Mouse (Mus musculus) CH12.LX (cell line): Measurements from ENCODE around the gene Gas2. TPM values are rescaled to one million over a fixed set of nuclear protein-coding genes. Genes with fewer than 3 reads are reported as not detected.

Experiments
- DNase-seq: peaks from one replicate; pipeline ENCODE4 v3.0.0-alpha.2; 2013; ENCODE audit errors: extremely low read depth
- H3K27ac ChIP-seq: 2 replicates; pipeline ENCODE4 v1.5.1; 2012; ENCODE audit warnings: low read depth, mild to moderate bottlenecking, control low read depth, moderate library complexity; ENCODE audit not compliant: insufficient read depth
- H3K27me3 ChIP-seq: replicated peaks from 2 replicates; pipeline ENCODE3; 2012; ENCODE audit warnings: inconsistent platforms
- H3K36me3 ChIP-seq, 2 experiments: replicated peaks in 1 of 2; 2 replicates each; pipeline versions ENCODE3 to v1.6.1; 2012; ENCODE audit warnings: inconsistent platforms in 1 of 2, low read length in 1 of 2, mild to moderate bottlenecking in 1 of 2, mixed read lengths in 1 of 2, moderate library complexity in 1 of 2; ENCODE audit not compliant: control insufficient read depth in 1 of 2, insufficient read depth in 1 of 2
- H3K4me1 ChIP-seq, 2 experiments: 2 replicates each; pipeline ENCODE4 v1.6.1; 2012; ENCODE audit warnings: inconsistent platforms in 1 of 2, moderate library complexity in 1 of 2; ENCODE audit not compliant: insufficient read depth in 2 of 2, control insufficient read depth in 1 of 2
- H3K4me2 ChIP-seq: 2 replicates; pipeline ENCODE4 v1.6.1; 2012; ENCODE audit warnings: low read depth, mild to moderate bottlenecking, control low read depth; ENCODE audit not compliant: poor library complexity, insufficient read depth, severe bottlenecking
- H3K4me3 ChIP-seq, 3 experiments: fragments of 150-350 bp in 1 of 3; sonication (generic) in 1 of 3; replicated peaks in 1 of 3; 2 replicates each; pipeline versions ENCODE3 to v1.5.1; 2011 to 2012; ENCODE audit warnings: low read depth in 2 of 3, low read length in 2 of 3, mild to moderate bottlenecking in 2 of 3, moderate library complexity in 2 of 3, control low read depth in 1 of 3, improper control_type of control experiment in 1 of 3, inconsistent platforms in 1 of 3, mixed read lengths in 1 of 3; ENCODE audit not compliant: poor library complexity in 1 of 3
- H3K79me2 ChIP-seq: replicated peaks from 2 replicates; pipeline ENCODE4 v1.6.1; 2012; ENCODE audit warnings: mild to moderate bottlenecking, moderate library complexity; ENCODE audit not compliant: control insufficient read depth, poor library complexity, insufficient read depth, severe bottlenecking; ENCODE audit errors: extremely low read depth
- H3K9ac ChIP-seq: 2 replicates; pipeline ENCODE4 v1.6.1; 2012; ENCODE audit warnings: low read depth, mild to moderate bottlenecking, control low read depth, moderate library complexity; ENCODE audit not compliant: insufficient read depth
- H3K9me3 ChIP-seq: replicated peaks from 2 replicates; pipeline ENCODE3; 2012; ENCODE audit warnings: low read length, inconsistent platforms, mixed read lengths
- BHLHE40 ChIP-seq: IDR thresholded peaks from 2 replicates; pipeline ENCODE4 v1.6.1; 2011; ENCODE audit warnings: mild to moderate bottlenecking, low read depth, low read length, improper control_type of control experiment
- CTCF ChIP-seq, 2 experiments: IDR thresholded peaks in 1 of 2; conservative IDR thresholded peaks in 1 of 2; 2 replicates each; pipeline ENCODE4 v1.5.1; 2011 to 2012; ENCODE audit warnings: low read depth in 2 of 2, low read length in 2 of 2, improper control_type of control experiment in 1 of 2, inconsistent platforms in 1 of 2, mild to moderate bottlenecking in 1 of 2, moderate library complexity in 1 of 2
- IRF4 ChIP-seq: IDR thresholded peaks from 2 replicates; pipeline ENCODE4 v1.6.1; 2014; ENCODE audit warnings: low read depth, mild to moderate bottlenecking, inconsistent platforms, low read length, improper control_type of control experiment
- MAX ChIP-seq: IDR thresholded peaks from 2 replicates; pipeline ENCODE4 v1.6.1; 2011; ENCODE audit warnings: low read length, improper control_type of control experiment
- NELFE ChIP-seq: IDR thresholded peaks from 2 replicates; pipeline ENCODE4 v1.6.1; 2011; ENCODE audit warnings: low read depth, low read length, improper control_type of control experiment
- NRF1 ChIP-seq: IDR thresholded peaks from 2 replicates; pipeline ENCODE4 v1.6.1; 2014; ENCODE audit warnings: low read depth, mild to moderate bottlenecking, inconsistent platforms, low read length, improper control_type of control experiment, moderate library complexity
- RAD21 ChIP-seq: IDR thresholded peaks from 2 replicates; pipeline ENCODE4 v1.6.1; 2011; ENCODE audit warnings: low read depth, mild to moderate bottlenecking, low read length, improper control_type of control experiment, moderate library complexity
- SMC3 ChIP-seq: IDR thresholded peaks from 2 replicates; pipeline ENCODE4 v1.6.1; 2011; ENCODE audit warnings: low read depth, low read length, improper control_type of control experiment
- UBTF ChIP-seq: IDR thresholded peaks from 2 replicates; pipeline ENCODE4 v1.6.1; 2012; ENCODE audit warnings: low read depth, mild to moderate bottlenecking, inconsistent platforms, low read length, improper control_type of control experiment, moderate library complexity
- USF1 ChIP-seq: IDR thresholded peaks from 2 replicates; pipeline ENCODE4 v1.6.1; 2014; ENCODE audit warnings: low read depth, mild to moderate bottlenecking, inconsistent platforms, low read length, improper control_type of control experiment
- dilution Hi-C: fragments of 300-500 bp; cut with MboI; formaldehyde crosslinking; loops from 2 replicates; pipeline ENCODE4 v1.14.3; 2020; ENCODE audit warnings: low sequenced_read_pairs; ENCODE audit not compliant: extremely low pct_unique_long_range_greater_than_20kb, extremely low pct_ligation_motif_present
- in situ Hi-C: fragments of 300-500 bp; cut with MboI; formaldehyde crosslinking; loops from 3 replicates; pipeline ENCODE4 v1.14.3; 2019; ENCODE audit warnings: low sequenced_read_pairs, low pct_ligation_motif_present, low pct_unique_long_range_greater_than_20kb, mixed read lengths
- polyA plus RNA-seq: library from polyadenylated mRNA; unstranded; fragments of >175 nt; gene quantifications from 2 replicates; pipeline ENCODE4 v1.2.1, GENCODE M21; 2012; ENCODE audit warnings: low read depth; ENCODE audit not compliant: insufficient read length
- total RNA-seq, 2 experiments: library from RNA; depleted of rRNA; stranded (reverse); fragments of 300-350 nt in 1 of 2; fragments of >200 nt in 1 of 2; gene quantifications; 2 replicates each; pipeline ENCODE4 v1.2.3; 2012 to 2014

Gene Gas2
- total RNA-seq (2012; rRNA removed) (1.7 and 3.3 TPM in 2 replicates), total RNA-seq (2014; rRNA removed) (4.3 and 5.1 TPM in 2 replicates), polyA plus RNA-seq (2.7 and 3.2 TPM in 2 replicates)

DNA sequence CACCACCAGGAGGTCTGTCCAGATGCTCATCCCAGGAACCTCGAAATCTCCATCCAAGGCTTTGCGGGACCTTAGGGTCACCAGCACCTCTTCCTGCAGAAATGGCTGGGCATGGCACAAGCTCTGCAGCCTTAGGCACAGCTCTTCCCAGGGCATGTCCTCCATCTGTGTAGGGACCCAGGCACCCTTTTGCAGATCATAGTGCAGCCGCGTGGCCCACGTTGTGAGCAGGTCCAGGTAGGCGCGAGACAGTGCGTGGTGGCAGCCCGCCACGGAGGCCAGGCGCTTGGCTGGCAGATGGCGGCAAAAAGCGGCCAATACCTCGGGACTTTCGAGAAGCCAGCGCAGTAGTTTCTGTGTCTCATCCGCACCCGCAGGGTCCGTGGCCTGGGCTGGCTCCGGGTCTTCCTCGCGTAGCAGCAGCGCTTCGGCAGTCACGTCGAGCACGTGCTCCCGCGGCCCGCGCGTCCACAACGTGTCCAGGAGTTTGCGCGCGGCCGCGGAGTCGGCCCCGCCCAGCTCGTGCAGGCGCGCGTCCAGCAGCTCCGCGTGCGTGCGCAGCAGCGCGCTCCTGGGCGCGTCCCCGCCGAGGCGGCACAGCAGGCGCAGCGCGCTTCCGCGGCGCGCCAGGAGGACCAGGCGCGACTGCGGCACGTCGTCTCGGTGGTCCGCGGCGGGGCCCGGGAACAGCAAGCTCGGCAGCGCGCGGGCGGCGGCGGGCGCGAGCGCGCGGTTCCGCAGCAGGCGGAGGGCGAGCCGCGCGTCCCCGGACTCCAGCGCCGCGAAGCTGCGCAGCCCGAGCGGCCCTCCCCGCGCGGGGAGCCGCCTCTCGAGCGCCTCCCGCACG is at the start of gene Gas2:
Gene Gas2 (plus strand): TSS at position 766 of the 847 bp plus-strand sequence.
- dilution Hi-C loops = no loop called here
- H3K27ac ChIP-seq = peak within 1 kb of the TSS; percentile 71
- in situ Hi-C loops = no loop called here
- peak within 1 kb of the TSS; percentile 52 for H3K4me2 ChIP-seq
- H3K79me2 ChIP-seq = no peaks in the 10 kb centered on the region
- no peaks in the 10 kb centered on the region for H3K27me3 ChIP-seq
- peaks cover 11% of the 10 kb centered on the region for H3K9me3 ChIP-seq
- peak within 1 kb of the TSS; percentile 53; the same call in 1 of the 2 replicates for H3K9ac ChIP-seq
- peak within 1 kb of the TSS; percentile 50 to 80 (median 61) for H3K4me3 ChIP-seq
- peaks cover 3 to 4% of the 10 kb centered on the region in 2 experiments; a peak in 2 of 4 replicates for H3K4me1 ChIP-seq
- peaks cover 0 to 3% of the 10 kb centered on the region in 2 experiments for H3K36me3 ChIP-seq
- TF ChIP-seq UBTF (no peak), MAX (peak; percentile 69; the same call in 1 of the 2 replicates), BHLHE40 (peak; percentile 52; the same call in 1 of the 2 replicates), NRF1 (peak; percentile 48), USF1 (no peak), IRF4 (no peak)
- no peak for DNase-seq

DNA sequence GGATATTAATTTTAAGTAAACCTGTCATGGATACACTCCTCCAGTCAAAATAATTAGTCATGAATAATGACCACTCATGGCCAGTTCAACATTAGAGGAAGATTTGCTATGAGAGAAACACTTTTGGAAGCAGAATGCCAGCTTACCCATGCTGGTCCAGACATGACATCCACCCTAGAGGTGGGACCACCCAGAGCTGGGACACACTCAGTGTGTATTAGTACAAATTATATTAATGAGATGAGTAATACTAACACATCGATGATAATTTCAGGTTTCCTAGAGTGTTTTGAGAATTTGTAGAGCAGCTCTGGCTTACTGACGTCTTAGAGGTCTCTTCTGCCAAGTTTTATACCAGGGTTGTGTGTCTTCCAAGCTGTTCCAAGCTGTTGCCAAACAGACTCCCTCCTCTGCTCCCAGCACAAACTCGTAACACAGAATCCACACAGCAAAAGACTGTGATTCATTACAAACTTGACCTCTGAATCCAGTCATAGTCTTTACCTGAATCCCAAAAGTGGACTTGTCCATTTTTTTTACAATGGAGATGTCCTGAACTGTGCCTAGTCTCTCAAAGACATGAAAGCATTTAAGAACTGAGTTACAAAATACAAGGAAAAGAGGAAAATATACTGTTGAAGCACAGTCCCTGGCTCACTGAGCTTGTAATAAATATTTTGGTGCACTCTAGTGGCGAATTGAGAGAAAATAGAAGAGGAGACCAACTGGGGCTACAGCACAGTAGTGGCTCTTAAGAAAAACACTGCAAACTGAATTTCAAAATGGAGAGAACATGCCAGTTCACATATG is 46.1 kb upstream of the Gas2 start:
- peaks cover 3% of the 10 kb centered on the region for H3K9me3 ChIP-seq
- H3K27ac ChIP-seq = no peak overlapping the region
- no peaks in the 10 kb centered on the region for H3K27me3 ChIP-seq
- no peaks in the 10 kb centered on the region for H3K4me1 ChIP-seq
- TF ChIP-seq SMC3 (peak; percentile 28), RAD21 (peak; percentile 39), NELFE (no peak), CTCF (conservative IDR thresholded peaks at IDR 0.05 in 1 of 2, IDR thresholded peaks at IDR 0.05 in 1 of 2; ENCODE audit: low read depth in 2 of 2, low read length in 2 of 2) (peak in 1 of 2 experiments; percentile 39; a peak in 2 of 4 replicates)
- H3K79me2 ChIP-seq = no peaks in the 10 kb centered on the region
- no peaks in the 10 kb centered on the region for H3K36me3 ChIP-seq
- H3K9ac ChIP-seq = no peak overlapping the region
- H3K4me2 ChIP-seq = no peak overlapping the region
- in situ Hi-C loops (no loop called here), dilution Hi-C loops (no loop called here)
- no peak overlapping the region for H3K4me3 ChIP-seq
- peak; percentile 4 for DNase-seq
